Comparison of ENCODE assay signal across 16 mouse cellular contexts in the genomic region with DNA sequence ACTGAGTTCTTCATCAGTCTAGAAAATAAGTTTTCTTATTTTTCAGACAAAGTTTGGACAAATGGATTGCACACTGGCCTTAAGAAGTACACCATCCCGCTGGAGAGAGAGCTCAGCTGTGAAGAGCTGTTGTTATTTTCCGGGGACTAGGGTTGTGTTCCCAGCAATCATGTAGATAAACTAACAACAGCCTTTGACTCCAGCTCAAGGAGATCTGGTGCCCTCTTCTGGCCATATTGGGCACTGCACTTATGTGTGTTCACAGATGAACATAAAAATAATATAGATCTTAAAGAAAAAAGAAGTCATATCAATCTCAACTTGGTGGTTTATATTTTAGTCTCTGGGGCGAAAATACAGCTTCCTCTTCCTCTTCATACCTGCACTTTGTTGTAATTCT.
A peak's percentile ranks its signal among the peaks of the same experiment; 100 is the strongest.
DNase-seq lines count a peak whose midpoint lies in the region; ATAC-seq and TF ChIP-seq lines count a peak whose summit lies in the region.
"Had no signal": no experiment of that assay in that cellular context is flagged by ENCODE, and none has a peak within 500 bp of the region (broad histone marks: within the 10 kb centered on the region; RNA-seq: fewer than 3 reads in every experiment).

No protein-coding gene starts in this region.

- 90% methylated on average over 3 of the region's 3 CpGs for WGBS in intestine, postnatal 0 days
- WGBS in intestine, embryonic 16.5 days = 84% methylated on average over 3 of the region's 3 CpGs
- WGBS in lung, postnatal 0 days = 85% methylated on average over 3 of the region's 3 CpGs

- no peak overlapping the region for H3K4me3 ChIP-seq in intestine, postnatal 0 days (ENCODE audit: low read depth, low read length)
- no peak overlapping the region for H3K4me3 ChIP-seq in intestine, embryonic 16.5 days (ENCODE audit: low read length)
- H3K4me3 ChIP-seq in lung, postnatal 0 days (ENCODE audit: low read depth, low read length) = no peak overlapping the region
- H3K4me3 ChIP-seq in ES-E14 (ENCODE audit: insufficient read depth in 1 of 2, low read depth in 1 of 2, low read length in 2 of 2, poor library complexity in 1 of 2, severe bottlenecking in 1 of 2) = no peak overlapping the region
- H3K4me3 ChIP-seq: embryonic facial prominence, embryonic 10.5 days; hindbrain, embryonic 15.5 days; limb, embryonic 12.5 days had no signal

- no peak for TF ChIP-seq EP300 in lung, postnatal 0 days (IDR thresholded peaks at IDR 0.05)

- H3K9me3 ChIP-seq in intestine, postnatal 0 days (ENCODE audit: control insufficient read depth) = 0 out of 2 replicates have a peak, but pooled peaks cover 4% of the 10 kb centered on the region
- H3K9me3 ChIP-seq in intestine, embryonic 16.5 days (ENCODE audit: control insufficient read depth, low read length) = no peaks in the 10 kb centered on the region
- no peaks in the 10 kb centered on the region for H3K9me3 ChIP-seq in lung, postnatal 0 days (ENCODE audit: low read length)
- no peaks in the 10 kb centered on the region for H3K9me3 ChIP-seq in ES-E14 (ENCODE audit: control insufficient read depth, insufficient read depth, low read depth, low read length)
- H3K9me3 ChIP-seq: hindbrain, embryonic 15.5 days had no signal

- H3K27me3 ChIP-seq in intestine, postnatal 0 days (replicated peaks; ENCODE audit: control insufficient read depth, insufficient read depth, low read length) = no peaks in the 10 kb centered on the region
- H3K27me3 ChIP-seq in intestine, embryonic 16.5 days (replicated peaks; ENCODE audit: control insufficient read depth, insufficient read depth, low read length) = no peaks in the 10 kb centered on the region
- H3K27me3 ChIP-seq in lung, postnatal 0 days (replicated peaks; ENCODE audit: insufficient read depth, low read length) = no peaks in the 10 kb centered on the region
- H3K27me3 ChIP-seq: hindbrain, embryonic 15.5 days; limb, embryonic 12.5 days had no signal

- in situ Hi-C loops in ES-E14 (cut with MboI; ENCODE audit: low sequenced_read_pairs in 2 of 2, unreplicated experiment in 2 of 2) = loop anchor here (5.0 to 25.0 kb wide), 2 partner anchors 452 kb away; no protein-coding TSS in a partner anchor

- no peak for ATAC-seq in intestine, postnatal 0 days
- no peak for ATAC-seq in intestine, embryonic 16.5 days
- no peak for ATAC-seq in lung, postnatal 0 days
- ATAC-seq: midbrain, embryonic 16.5 days had no signal

- no peaks in the 10 kb centered on the region for H3K36me3 ChIP-seq in intestine, postnatal 0 days (ENCODE audit: control insufficient read depth, insufficient read depth)
- no peaks in the 10 kb centered on the region for H3K36me3 ChIP-seq in intestine, embryonic 16.5 days (ENCODE audit: control insufficient read depth, insufficient read depth, low read length)
- H3K36me3 ChIP-seq in lung, postnatal 0 days (ENCODE audit: insufficient read depth, low read length) = no peaks in the 10 kb centered on the region
- no peaks in the 10 kb centered on the region for H3K36me3 ChIP-seq in ES-E14 (ENCODE audit: control insufficient read depth, insufficient read depth, low read length, poor library complexity, severe bottlenecking)
- H3K36me3 ChIP-seq: embryonic facial prominence, embryonic 10.5 days; hindbrain, embryonic 15.5 days; limb, embryonic 12.5 days had no signal

- no peaks in the 10 kb centered on the region for H3K4me1 ChIP-seq in intestine, postnatal 0 days (replicated peaks; ENCODE audit: control insufficient read depth, insufficient read depth, low read length)
- H3K4me1 ChIP-seq in intestine, embryonic 16.5 days (ENCODE audit: control insufficient read depth, insufficient read depth, low read length) = no peaks in the 10 kb centered on the region
- no peaks in the 10 kb centered on the region for H3K4me1 ChIP-seq in lung, postnatal 0 days (ENCODE audit: insufficient read depth, low read depth, low read length)
- H3K4me1 ChIP-seq in ES-E14 (ENCODE audit: control insufficient read depth in 2 of 2, insufficient read depth in 2 of 2, low read length in 2 of 2, poor library complexity in 1 of 2) = no peaks in the 10 kb centered on the region
- H3K4me1 ChIP-seq: embryonic facial prominence, embryonic 10.5 days; hindbrain, embryonic 15.5 days had no signal

- DNase-seq in lung, postnatal 0 days (ENCODE audit: low spot score) = no peak
- DNase-seq in lung, postnatal 14 days = no peak
- DNase-seq in ES-E14 (ENCODE audit: low read depth, low spot score) (no peak), MN1 (ENCODE audit: low spot score) (no peak)
- DNase-seq in brain, adult 2 months (ENCODE audit: low read depth, low spot score) = peak; percentile 6
- DNase-seq in spleen, postnatal 10 days (ENCODE audit: low spot score in 2 of 2) = no peak
- DNase-seq: cerebellum, adult 2 months; lung, postnatal 10 days; thymus, adult 18-20 months had no signal

- no peak overlapping the region for H3K27ac ChIP-seq in intestine, postnatal 0 days (ENCODE audit: low read depth, low read length)
- H3K27ac ChIP-seq in intestine, embryonic 16.5 days (ENCODE audit: low read length) = no peak overlapping the region
- H3K27ac ChIP-seq in lung, postnatal 0 days (ENCODE audit: low read length) = no peak overlapping the region
- no peak overlapping the region for H3K27ac ChIP-seq in ES-E14 (ENCODE audit: insufficient read depth, low read depth, low read length, poor library complexity, severe bottlenecking)
- H3K27ac ChIP-seq: embryonic facial prominence, embryonic 10.5 days; hindbrain, embryonic 15.5 days; limb, embryonic 12.5 days had no signal

- H3K4me2 ChIP-seq in intestine, postnatal 0 days (replicated peaks; ENCODE audit: low read depth) = no peak overlapping the region
- H3K4me2 ChIP-seq in intestine, embryonic 16.5 days (ENCODE audit: low read depth, low read length) = no peak overlapping the region
- no peak overlapping the region for H3K4me2 ChIP-seq in lung, postnatal 0 days (replicated peaks; ENCODE audit: low read depth, low read length)
- H3K4me2 ChIP-seq: heart, embryonic 11.5 days; hindbrain, embryonic 15.5 days; limb, embryonic 12.5 days had no signal

- no peak overlapping the region for H3K9ac ChIP-seq in intestine, postnatal 0 days (ENCODE audit: low read depth, low read length)
- no peak overlapping the region for H3K9ac ChIP-seq in intestine, embryonic 16.5 days (ENCODE audit: low read depth, low read length)
- no peak overlapping the region for H3K9ac ChIP-seq in lung, postnatal 0 days (replicated peaks; ENCODE audit: low read depth)
- no peak overlapping the region for H3K9ac ChIP-seq in ES-E14 (ENCODE audit: insufficient read depth, low read depth, low read length, poor library complexity, severe bottlenecking)
- H3K9ac ChIP-seq: hindbrain, embryonic 15.5 days; limb, embryonic 12.5 days had no signal

- peak; percentile 57 for TF ChIP-seq CTCF in intestine, postnatal 0 days (IDR thresholded peaks at IDR 0.05; ENCODE audit: low read depth)
- peak; percentile 48 for TF ChIP-seq CTCF in lung, postnatal 0 days (IDR thresholded peaks at IDR 0.05)

TF ChIP-seq in ES-E14, 5 proteins besides CTCF, POLR2A, EP300 and RAD21:
- TF ChIP-seq MAFK (IDR thresholded peaks at IDR 0.05; ENCODE audit: insufficient read depth, low read depth, low read length) (no peak), ZNF384 (IDR thresholded peaks at IDR 0.05; ENCODE audit: low read depth, low read length) (no peak), ZC3H11A (IDR thresholded peaks at IDR 0.05; ENCODE audit: borderline replicate concordance, low read depth, low read length) (peak; percentile 79), HCFC1 (IDR thresholded peaks at IDR 0.05; ENCODE audit: borderline replicate concordance, insufficient read depth, low read length) (no peak), CHD2 (IDR thresholded peaks at IDR 0.05; ENCODE audit: low read depth, low read length) (no peak)
